Mouse (Mus musculus) liver, adult 2 months (tissue): ENCODE data around the gene Araf.
A peak's percentile ranks its signal among the peaks of the same experiment; 100 is the strongest.

ENCODE experiments used
- CTCF ChIP-seq: fragments of 200-500 bp; IDR thresholded peaks from 2 replicates; pipeline ENCODE4 v1.5.1; 2011; ENCODE audit warnings: low read depth, low read length, control low read depth
- POLR2A ChIP-seq: fragments of 200-500 bp; IDR thresholded peaks from 2 replicates; pipeline ENCODE4 v1.6.1; 2011; ENCODE audit warnings: low read length, control low read depth; ENCODE audit not compliant: insufficient read depth; ENCODE audit errors: extremely low read depth

GRCm38 (mm10) chrX:20770697-20771381, 26.8 kb upstream of the Araf start:
- TF ChIP-seq CTCF (peak; percentile 91), POLR2A (no peak)
